Mouse (Mus musculus) hindlimb bud, embryonic 11.5 days (tissue): ENCODE results near the gene Prss48.

Source experiments
- DNase-seq: peaks from one replicate; pipeline ENCODE4 v3.0.0-alpha.2; 2012; ENCODE audit warnings: low read depth, low spot score; ENCODE audit errors: extremely low spot score

Gene Prss48

DNA sequence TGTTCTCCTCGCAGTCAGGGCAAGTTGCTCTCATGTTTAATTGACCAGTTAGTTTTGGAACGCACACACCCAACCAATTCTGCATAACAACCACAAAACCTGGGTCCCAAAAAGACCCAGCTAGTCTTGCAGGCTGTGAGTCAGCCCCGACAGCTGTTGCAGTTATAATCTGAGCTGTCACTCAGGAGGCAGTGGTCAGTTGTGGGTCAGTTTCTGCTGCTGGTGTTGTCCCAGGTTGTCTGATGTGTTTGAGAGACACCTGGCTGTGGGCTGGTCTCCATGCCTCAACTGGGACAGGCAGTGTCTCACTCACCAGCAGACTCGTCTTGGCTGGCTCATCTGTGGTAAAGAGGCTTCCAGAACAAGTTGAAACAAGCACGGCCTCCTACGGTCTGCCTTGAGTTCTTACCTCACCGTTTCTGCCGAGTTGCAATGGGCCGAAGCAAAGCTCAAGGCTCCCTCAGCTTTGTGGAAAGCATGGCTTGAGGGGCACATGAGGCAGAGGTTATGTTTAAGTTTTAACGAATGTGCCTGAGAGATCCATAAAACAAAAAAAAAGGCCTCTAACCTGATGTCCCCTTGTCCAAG, 49.5 kb downstream of the Prss48 start:
- no peak for DNase-seq

DNA sequence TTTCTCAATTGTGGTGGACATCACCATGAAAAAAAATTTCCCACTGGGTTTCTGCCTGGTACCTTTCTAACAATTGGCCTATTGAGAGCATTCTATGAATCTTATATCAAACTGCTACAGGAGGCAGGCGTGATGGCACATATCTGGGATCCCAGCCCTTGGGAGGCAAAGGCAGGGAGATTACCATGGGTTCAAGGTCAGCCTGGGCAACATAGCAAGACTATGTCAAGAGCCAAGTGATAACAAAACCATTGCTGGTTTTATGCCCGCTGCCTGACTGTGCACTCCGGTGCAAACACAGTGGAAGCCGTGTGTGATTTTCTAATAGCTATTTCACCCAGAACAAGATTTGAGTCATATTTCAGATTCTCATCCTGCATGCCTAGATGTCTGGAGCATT, 51.4 kb downstream of the Prss48 start:
- DNase-seq, result no peak
